8 mouse cellular contexts compared by ENCODE assay signal in genomic region chr3:20661883-20662282, GRCm38 (mm10).
DNase-seq lines count a peak whose midpoint lies in the region; ATAC-seq lines count a peak whose summit lies in the region.

No protein-coding gene starts in this region.

- no peaks in the 10 kb centered on the region for H3K9me3 ChIP-seq in limb, embryonic 11.5 days (ENCODE audit: control insufficient read depth, low read length)
- H3K9me3 ChIP-seq in limb, embryonic 10.5 days (replicated peaks): no peaks in the 10 kb centered on the region
- no peaks in the 10 kb centered on the region for H3K9me3 ChIP-seq in hindbrain, embryonic 14.5 days (ENCODE audit: control insufficient read depth, low read length)

- H3K27me3 ChIP-seq in limb, embryonic 11.5 days (ENCODE audit: control insufficient read depth, insufficient read depth, low read length): no peaks in the 10 kb centered on the region
- H3K27me3 ChIP-seq in limb, embryonic 10.5 days (ENCODE audit: low read depth, poor library complexity, severe bottlenecking): no peaks in the 10 kb centered on the region
- H3K27me3 ChIP-seq in hindbrain, embryonic 14.5 days (ENCODE audit: control insufficient read depth, insufficient read depth, low read length): no peaks in the 10 kb centered on the region

- no peak overlapping the region for H3K4me3 ChIP-seq in limb, embryonic 11.5 days (ENCODE audit: low read depth, low read length)
- no peak overlapping the region for H3K4me3 ChIP-seq in limb, embryonic 10.5 days
- H3K4me3 ChIP-seq in hindbrain, embryonic 14.5 days (replicated peaks; ENCODE audit: low read length): no peak overlapping the region

- H3K4me1 ChIP-seq in limb, embryonic 11.5 days (ENCODE audit: control insufficient read depth, insufficient read depth, low read length): no peaks in the 10 kb centered on the region
- no peaks in the 10 kb centered on the region for H3K4me1 ChIP-seq in limb, embryonic 10.5 days
- H3K4me1 ChIP-seq in hindbrain, embryonic 14.5 days (replicated peaks; ENCODE audit: control insufficient read depth, insufficient read depth, low read length): no peaks in the 10 kb centered on the region

- H3K36me3 ChIP-seq in limb, embryonic 11.5 days (ENCODE audit: control insufficient read depth, insufficient read depth, low read length): no peaks in the 10 kb centered on the region
- no peaks in the 10 kb centered on the region for H3K36me3 ChIP-seq in limb, embryonic 10.5 days
- no peaks in the 10 kb centered on the region for H3K36me3 ChIP-seq in hindbrain, embryonic 14.5 days (replicated peaks; ENCODE audit: control insufficient read depth, insufficient read depth)

- H3K9ac ChIP-seq in limb, embryonic 11.5 days (ENCODE audit: low read length): no peak overlapping the region
- H3K9ac ChIP-seq in hindbrain, embryonic 14.5 days: no peak overlapping the region

- 60% methylated on average over 1 of the region's 1 CpGs for WGBS in limb, embryonic 11.5 days
- 69% methylated on average over 1 of the region's 1 CpGs for WGBS in limb, embryonic 10.5 days
- WGBS in hindbrain, embryonic 14.5 days: 55% methylated on average over 1 of the region's 1 CpGs

- DNase-seq in limb, embryonic 11.5 days (ENCODE audit: low spot score): no peak
- DNase-seq in limb, embryonic 10.5 days (ENCODE audit: low spot score): no peak
- peak; percentile 6 for DNase-seq in forelimb bud, embryonic 11.5 days (ENCODE audit: low read depth, low spot score)
- peak; percentile 42 for DNase-seq in hindbrain, embryonic 14.5 days (ENCODE audit: low spot score)
- DNase-seq in retina, postnatal 1 day: peak; percentile 37
- DNase-seq in thymus, postnatal 4 days: no peak
- DNase-seq in lung, postnatal 14 days: no peak
- DNase-seq in frontal cortex, postnatal 10 days (ENCODE audit: low spot score in 2 of 2): no peak

- H3K27ac ChIP-seq in limb, embryonic 11.5 days (replicated peaks; ENCODE audit: low read depth, low read length): no peak overlapping the region
- no peak overlapping the region for H3K27ac ChIP-seq in limb, embryonic 10.5 days
- no peak overlapping the region for H3K27ac ChIP-seq in hindbrain, embryonic 14.5 days

- no peak overlapping the region for H3K4me2 ChIP-seq in limb, embryonic 11.5 days (ENCODE audit: low read depth, severe bottlenecking)
- no peak overlapping the region for H3K4me2 ChIP-seq in hindbrain, embryonic 14.5 days (replicated peaks)

- peak; percentile 51; the same call in 1 of the 2 replicates for ATAC-seq in limb, embryonic 11.5 days (ENCODE audit: insufficient number of reproducible peaks, low FRiP score, low TSS enrichment, low read depth)
- no peak for ATAC-seq in hindbrain, embryonic 14.5 days (ENCODE audit: low FRiP score)

Comparison
In these comparisons a context has a peak if more than half of its experiments do, and no peak if none do; other contexts are left out.
1. DNase-seq: peak in forelimb bud, embryonic 11.5 days (single experiment), hindbrain, embryonic 14.5 days (single experiment) and retina, postnatal 1 day (single experiment); none in limb, embryonic 11.5 days (single experiment), limb, embryonic 10.5 days (single experiment), thymus, postnatal 4 days (single experiment), lung, postnatal 14 days (single experiment) and frontal cortex, postnatal 10 days (0 of 2).